Mouse (Mus musculus): ENCODE measurements at regions not wholly inside any gene's neighbourhood (a gene's known extent, or its start where the extent isn't known, plus 50 kb on each side); places are given as distances from the start of the nearest gene placed in this dataset.
"Not testable (repeated sequence)": the region's sequence is repeated elsewhere in the genome, so short reads cannot be mapped to it uniquely, and the experiment has no call there.

DNA sequence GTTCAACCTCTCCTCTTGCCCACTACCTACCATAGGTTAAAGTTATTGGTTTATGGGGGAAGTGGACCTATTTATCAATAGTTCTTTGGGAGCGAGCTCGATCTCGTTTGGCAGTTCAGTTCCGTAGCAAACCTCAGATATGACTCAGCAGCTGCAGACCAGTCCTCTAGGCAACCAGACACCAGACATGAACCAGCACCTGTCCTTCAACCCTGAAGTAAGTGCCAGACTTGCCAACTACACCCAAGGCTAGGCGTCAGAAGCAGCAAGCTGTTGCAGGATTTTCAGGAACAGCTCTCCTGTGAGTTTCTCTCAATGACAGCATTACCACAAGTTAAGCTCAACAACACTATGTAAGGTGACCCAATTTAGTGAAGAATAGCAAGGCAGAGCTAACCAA, 53.3 kb upstream of the Trdn start:
- peak; percentile 2 for DNase-seq (ENCODE audit: low read depth)
- TF ChIP-seq POLR2A (IDR thresholded peaks at IDR 0.05; ENCODE audit: borderline replicate concordance, extremely low read depth, insufficient read depth, insufficient read length, poor library complexity, severe bottlenecking): no peak
- TF ChIP-seq CTCF (IDR thresholded peaks at IDR 0.05; ENCODE audit: borderline replicate concordance, extremely low read depth, insufficient read depth, insufficient read length): no peak

DNA sequence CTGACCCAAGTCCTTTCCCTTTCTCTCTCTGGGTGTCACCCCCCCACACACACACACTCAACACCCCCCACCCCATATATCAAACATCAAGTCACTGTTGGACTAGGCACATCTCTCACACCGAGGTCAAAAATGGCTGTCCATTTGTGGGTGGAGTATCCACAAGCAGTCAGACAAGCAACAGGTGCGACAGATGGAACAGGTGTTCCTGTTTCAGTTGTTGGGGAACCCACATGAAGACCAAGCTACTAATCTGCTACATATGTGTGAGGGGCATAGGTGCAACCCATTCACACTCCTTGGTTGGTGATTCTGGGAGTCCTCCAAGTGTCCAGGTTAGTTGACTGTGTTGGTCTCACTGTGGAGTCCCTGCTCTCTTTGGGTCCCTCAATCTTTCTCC, 58.1 kb upstream of the Trdn start:
- TF ChIP-seq POLR2A (IDR thresholded peaks at IDR 0.05; ENCODE audit: borderline replicate concordance, extremely low read depth, insufficient read depth, insufficient read length, poor library complexity, severe bottlenecking): no peak
- no peak for TF ChIP-seq CTCF (IDR thresholded peaks at IDR 0.05; ENCODE audit: borderline replicate concordance, extremely low read depth, insufficient read depth, insufficient read length)
- DNase-seq (ENCODE audit: low read depth): no peak

DNA sequence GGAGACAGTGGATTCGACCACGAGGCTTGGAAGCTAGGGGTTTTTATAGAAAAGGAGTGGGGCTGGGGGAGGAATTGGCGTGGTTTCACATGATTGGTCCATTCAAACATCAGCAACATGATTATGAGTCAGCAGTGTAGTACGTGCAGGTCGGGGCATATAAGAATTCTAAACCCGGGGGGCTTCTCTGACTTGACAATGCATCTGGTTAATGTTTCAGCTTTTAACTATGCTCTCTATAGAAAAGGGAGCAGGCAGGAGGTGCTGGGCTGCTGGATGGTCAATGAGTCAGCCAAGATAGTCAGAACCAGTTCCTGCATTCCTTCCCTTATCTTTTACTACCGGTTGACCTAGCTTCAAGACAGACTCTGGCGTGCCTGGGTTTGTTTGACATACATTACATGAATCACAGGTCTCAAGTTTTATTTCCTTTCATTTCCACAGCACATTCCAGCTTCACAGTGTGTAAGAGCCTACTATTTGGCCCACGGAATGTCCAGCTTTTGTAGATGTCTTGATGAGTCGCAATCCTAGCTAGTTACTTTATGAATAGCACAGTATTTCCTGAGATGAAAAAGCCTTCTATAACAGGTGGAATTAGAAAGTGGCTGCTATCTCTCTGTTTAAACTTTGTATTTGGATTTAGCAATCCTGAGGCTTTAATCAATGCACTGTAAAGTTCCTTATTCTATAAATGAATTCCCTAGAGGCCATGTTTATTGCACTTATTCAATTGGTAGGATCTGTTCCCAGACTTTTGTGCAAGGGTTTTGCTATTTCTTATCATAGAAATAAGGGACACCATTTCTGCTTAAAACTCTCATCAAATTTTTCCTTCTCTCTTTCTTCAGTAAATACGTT, 94.7 kb upstream of the Nkain2 start:
- DNase-seq (ENCODE audit: low read depth): no peak
- no peak for TF ChIP-seq POLR2A (IDR thresholded peaks at IDR 0.05; ENCODE audit: borderline replicate concordance, extremely low read depth, insufficient read depth, insufficient read length, poor library complexity, severe bottlenecking)
- TF ChIP-seq CTCF (IDR thresholded peaks at IDR 0.05; ENCODE audit: borderline replicate concordance, extremely low read depth, insufficient read depth, insufficient read length): no peak

DNA sequence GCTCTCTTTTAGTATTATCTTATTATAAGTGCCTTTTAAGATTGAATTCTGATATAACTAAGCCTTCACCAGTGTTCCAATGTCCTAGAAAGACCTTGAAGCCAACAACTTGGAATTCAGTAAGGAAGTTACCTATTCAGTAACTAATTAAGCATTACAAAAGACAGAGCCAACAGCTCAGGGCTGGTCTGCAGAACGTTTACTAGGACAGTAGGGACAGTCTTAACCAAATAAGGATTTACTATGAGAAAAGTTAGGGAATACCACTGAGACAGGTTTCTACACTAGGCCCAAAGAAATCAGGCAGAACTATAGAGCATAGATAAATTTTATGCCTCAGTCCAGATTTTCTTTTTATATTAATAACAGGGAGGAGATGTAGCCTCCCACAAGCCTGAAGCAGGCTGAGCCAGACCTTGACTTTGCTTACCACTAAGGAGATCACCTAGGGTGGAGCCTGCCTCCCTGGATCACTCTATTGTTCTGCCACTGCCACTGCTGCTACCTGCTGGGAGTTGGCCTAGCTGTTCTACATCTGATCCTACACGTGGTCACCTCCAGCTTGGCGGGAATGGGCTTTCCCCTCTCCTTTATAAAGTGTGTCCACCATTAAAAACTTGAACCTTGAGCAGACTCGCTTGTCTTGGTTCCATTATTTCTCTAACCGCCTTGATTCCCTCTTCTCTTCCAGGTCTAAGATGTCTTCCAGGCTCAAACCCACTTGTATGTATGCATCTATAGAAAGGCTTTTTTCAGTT, 68.2 kb upstream of the Nkain2 start:
- DNase-seq (ENCODE audit: low read depth): not testable (repeated sequence)

DNA sequence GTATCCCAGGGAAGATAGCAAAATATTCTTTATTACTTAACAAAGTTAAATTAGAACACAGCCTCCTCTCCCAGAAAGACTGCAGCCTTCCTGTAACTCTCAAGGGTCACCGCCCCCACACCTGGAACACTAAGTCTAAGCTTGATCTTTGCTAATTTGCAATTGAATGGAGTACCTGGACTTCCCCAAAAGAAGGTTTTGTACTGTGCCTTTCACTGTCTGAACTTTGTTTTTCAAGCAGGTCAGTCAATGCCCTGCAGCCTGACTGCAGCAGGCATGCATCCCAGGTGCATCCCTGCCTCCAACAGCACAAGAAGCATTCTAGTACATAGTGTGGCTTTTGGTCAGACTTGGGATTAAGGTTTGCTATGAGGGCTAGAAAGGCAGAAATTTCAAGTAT, 67.2 kb upstream of the Nkain2 start:
- not testable (repeated sequence) for DNase-seq (ENCODE audit: low read depth)

DNA sequence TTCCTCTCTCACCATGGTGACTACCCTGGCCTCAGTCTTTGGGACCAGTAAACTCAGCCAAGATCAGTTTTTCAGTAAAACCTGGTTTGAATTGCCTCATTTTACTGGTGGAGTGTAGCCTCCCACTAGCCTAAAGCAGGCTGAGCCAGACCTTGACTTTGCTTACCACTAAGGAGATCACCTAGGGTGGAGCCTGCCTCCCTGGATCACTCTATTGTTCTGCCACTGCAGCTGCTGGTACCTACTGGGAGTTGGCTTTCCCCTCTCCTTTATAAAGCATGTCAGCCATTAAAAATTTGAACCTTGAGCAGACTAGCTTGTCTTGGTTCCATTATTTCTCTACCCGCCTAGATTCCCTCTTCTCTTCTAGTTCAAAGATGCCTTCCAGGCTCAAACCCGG, 63.5 kb upstream of the Nkain2 start:
- not testable (repeated sequence) for DNase-seq (ENCODE audit: low read depth)

DNA sequence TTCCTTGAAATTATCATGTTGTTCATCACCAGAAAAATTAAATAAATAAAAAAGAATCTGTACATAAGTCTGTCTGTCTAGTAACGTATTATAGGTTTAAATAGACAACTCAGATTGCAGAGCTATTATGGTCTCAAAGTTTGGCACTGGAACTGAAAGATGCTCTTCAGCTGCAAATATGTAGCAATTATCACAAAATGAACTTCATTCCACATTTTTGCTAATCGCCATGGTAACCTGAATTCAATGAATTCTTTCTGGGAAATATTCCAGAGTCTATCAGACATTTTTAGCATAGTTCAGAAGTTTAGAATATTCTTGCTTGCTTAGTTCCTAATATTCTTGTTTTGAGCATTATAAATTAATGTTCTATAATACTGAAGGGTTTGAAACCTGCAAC, 62.2 kb upstream of the Nkain2 start:
- TF ChIP-seq POLR2A (IDR thresholded peaks at IDR 0.05; ENCODE audit: borderline replicate concordance, extremely low read depth, insufficient read depth, insufficient read length, poor library complexity, severe bottlenecking) (no peak), CTCF (IDR thresholded peaks at IDR 0.05; ENCODE audit: borderline replicate concordance, extremely low read depth, insufficient read depth, insufficient read length) (no peak)
- peak; percentile 38 for DNase-seq (ENCODE audit: low read depth)

DNA sequence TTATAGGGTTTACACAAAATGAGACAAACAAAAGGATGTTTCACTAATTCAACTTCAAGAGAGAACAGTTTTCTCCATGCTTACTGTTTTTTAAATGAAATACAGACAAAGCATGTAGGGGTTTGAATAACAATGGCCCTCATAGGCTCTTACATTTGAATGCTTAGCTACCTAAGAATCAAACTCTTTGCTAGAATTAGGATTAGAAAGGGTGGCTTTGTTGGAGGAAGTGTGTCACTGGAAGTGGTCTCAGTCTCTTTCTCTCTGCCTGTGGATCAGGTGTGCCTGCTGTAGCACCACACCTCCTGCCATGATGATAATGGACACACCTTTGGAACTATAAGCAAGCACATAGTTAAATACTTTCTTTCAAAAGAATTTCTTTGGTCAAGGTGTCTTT, 52.8 kb upstream of the Nkain2 start:
- TF ChIP-seq POLR2A (IDR thresholded peaks at IDR 0.05; ENCODE audit: borderline replicate concordance, extremely low read depth, insufficient read depth, insufficient read length, poor library complexity, severe bottlenecking): no peak
- TF ChIP-seq CTCF (IDR thresholded peaks at IDR 0.05; ENCODE audit: borderline replicate concordance, extremely low read depth, insufficient read depth, insufficient read length): no peak
- DNase-seq (ENCODE audit: low read depth): no peak

All from brain, embryonic 14.5 days (tissue).